Mouse (Mus musculus): ENCODE data around the gene Epha5. TPM values are rescaled to one million over a fixed set of nuclear protein-coding genes. Genes with fewer than 3 reads are reported as not detected.

Gene Epha5
- polyA plus RNA-seq, 1 experiment from 2014 or later = 0.12 TPM

GRCm38 (mm10) chr5:84414931-84415431, 2.2 kb downstream of the Epha5 start:
- Histone ChIP-seq H3K36me3 (ENCODE audit: insufficient read depth, low read length) (no peaks in the 10 kb centered on the region), H3K4me3 (replicated peaks; ENCODE audit: low read depth, low read length) (no peak overlapping the region), H3K4me2 (ENCODE audit: low read length) (no peak overlapping the region), H3K4me1 (replicated peaks; ENCODE audit: insufficient read depth, low read length) (no peaks in the 10 kb centered on the region), H3K27me3 (ENCODE audit: insufficient read depth, low read length) (peaks cover 27% of the 10 kb centered on the region), H3K9ac (ENCODE audit: low read depth, low read length) (no peak overlapping the region), H3K9me3 (replicated peaks; ENCODE audit: low read length) (no peaks in the 10 kb centered on the region), H3K27ac (no peak overlapping the region)
- no peak for TF ChIP-seq CTCF (IDR thresholded peaks at IDR 0.05; ENCODE audit: low read depth)
- DNase-seq (ENCODE audit: low spot score) = no peak
- WGBS = 3% methylated on average over 8 of the region's 8 CpGs
- no peak for ATAC-seq (replicated peaks; ENCODE audit: low FRiP score, low read depth)

- no peak for ATAC-seq (replicated peaks; ENCODE audit: low FRiP score, low read depth)
- peaks cover 27% of the 10 kb centered on the region for H3K27me3 ChIP-seq (ENCODE audit: insufficient read depth, low read length)
- H3K27ac ChIP-seq = no peak overlapping the region
- H3K4me3 ChIP-seq (replicated peaks; ENCODE audit: low read depth, low read length) = no peak overlapping the region
- no peaks in the 10 kb centered on the region for H3K4me1 ChIP-seq (replicated peaks; ENCODE audit: insufficient read depth, low read length)
- H3K9me3 ChIP-seq (replicated peaks; ENCODE audit: low read length) = no peaks in the 10 kb centered on the region
- TF ChIP-seq CTCF (IDR thresholded peaks at IDR 0.05; ENCODE audit: low read depth) = no peak
- H3K9ac ChIP-seq (ENCODE audit: low read depth, low read length) = no peak overlapping the region
- no peak overlapping the region for H3K4me2 ChIP-seq (ENCODE audit: low read length)
- DNase-seq (ENCODE audit: low spot score) = no peak
- 18% methylated on average over 1 of the region's 1 CpGs for WGBS
- H3K36me3 ChIP-seq (ENCODE audit: insufficient read depth, low read length) = no peaks in the 10 kb centered on the region
These were observed 4.2 kb downstream of the Epha5 start for GRCm38 (mm10) chr5:84413026-84413425.

GRCm38 (mm10) chr5:84408370-84408769, 8.8 kb downstream of the Epha5 start:
- Histone ChIP-seq H3K4me2 (ENCODE audit: low read length) (no peak overlapping the region), H3K4me1 (replicated peaks; ENCODE audit: insufficient read depth, low read length) (no peaks in the 10 kb centered on the region), H3K9ac (ENCODE audit: low read depth, low read length) (no peak overlapping the region), H3K4me3 (replicated peaks; ENCODE audit: low read depth, low read length) (no peak overlapping the region), H3K9me3 (replicated peaks; ENCODE audit: low read length) (no peaks in the 10 kb centered on the region), H3K36me3 (ENCODE audit: insufficient read depth, low read length) (no peaks in the 10 kb centered on the region), H3K27ac (no peak overlapping the region), H3K27me3 (ENCODE audit: insufficient read depth, low read length) (no peaks in the 10 kb centered on the region)
- DNase-seq (ENCODE audit: low spot score) = no peak
- TF ChIP-seq CTCF (IDR thresholded peaks at IDR 0.05; ENCODE audit: low read depth) = no peak
- ATAC-seq (replicated peaks; ENCODE audit: low FRiP score, low read depth) = no peak
- WGBS = 66% methylated on average over 2 of the region's 2 CpGs

DNA sequence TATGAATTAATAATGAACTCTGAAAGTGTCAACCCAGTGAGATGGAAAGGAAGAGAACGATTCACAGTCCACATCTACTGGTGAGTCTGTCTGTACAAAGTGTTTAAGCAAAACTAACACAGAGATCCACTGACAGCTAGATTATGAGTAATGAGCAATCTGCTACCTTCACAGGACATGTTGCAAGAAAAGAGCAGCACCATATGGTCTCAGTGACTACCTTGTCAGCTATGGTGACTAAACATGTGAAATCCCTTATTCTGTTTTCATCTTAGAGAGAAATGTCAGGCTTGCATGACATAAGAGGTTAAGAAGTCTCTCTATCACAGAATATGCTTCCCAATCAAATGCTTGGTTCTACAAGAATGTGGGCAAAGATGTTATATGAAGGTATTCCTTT, 20.1 kb downstream of the Epha5 start:
- Histone ChIP-seq H3K27me3 (ENCODE audit: insufficient read depth, low read length) (no peaks in the 10 kb centered on the region), H3K4me1 (replicated peaks; ENCODE audit: insufficient read depth, low read length) (no peaks in the 10 kb centered on the region), H3K9me3 (replicated peaks; ENCODE audit: low read length) (no peaks in the 10 kb centered on the region), H3K9ac (ENCODE audit: low read depth, low read length) (no peak overlapping the region), H3K4me3 (replicated peaks; ENCODE audit: low read depth, low read length) (no peak overlapping the region), H3K27ac (no peak overlapping the region), H3K36me3 (ENCODE audit: insufficient read depth, low read length) (no peaks in the 10 kb centered on the region), H3K4me2 (ENCODE audit: low read length) (no peak overlapping the region)
- TF ChIP-seq CTCF (IDR thresholded peaks at IDR 0.05; ENCODE audit: low read depth) = no peak
- no peak for DNase-seq (ENCODE audit: low spot score)
- WGBS = 82% methylated on average over 1 of the region's 1 CpGs
- ATAC-seq (replicated peaks; ENCODE audit: low FRiP score, low read depth) = no peak

- Histone ChIP-seq H3K27ac (no peak overlapping the region), H3K4me2 (ENCODE audit: low read length) (no peak overlapping the region), H3K36me3 (ENCODE audit: insufficient read depth, low read length) (no peaks in the 10 kb centered on the region), H3K4me1 (replicated peaks; ENCODE audit: insufficient read depth, low read length) (no peaks in the 10 kb centered on the region), H3K9ac (ENCODE audit: low read depth, low read length) (no peak overlapping the region), H3K4me3 (replicated peaks; ENCODE audit: low read depth, low read length) (no peak overlapping the region), H3K27me3 (ENCODE audit: insufficient read depth, low read length) (no peaks in the 10 kb centered on the region), H3K9me3 (replicated peaks; ENCODE audit: low read length) (no peaks in the 10 kb centered on the region)
- no peak for DNase-seq (ENCODE audit: low spot score)
- TF ChIP-seq CTCF (IDR thresholded peaks at IDR 0.05; ENCODE audit: low read depth) = no peak
- no peak for ATAC-seq (replicated peaks; ENCODE audit: low FRiP score, low read depth)
- WGBS = 53% methylated on average over 5 of the region's 5 CpGs
These were observed 51.8 kb downstream of the Epha5 start for GRCm38 (mm10) chr5:84365334-84365733.

- 83% methylated on average over 3 of the region's 3 CpGs for WGBS
- H3K36me3 ChIP-seq (ENCODE audit: insufficient read depth, low read length) = no peaks in the 10 kb centered on the region
- H3K27me3 ChIP-seq (ENCODE audit: insufficient read depth, low read length) = no peaks in the 10 kb centered on the region
- H3K27ac ChIP-seq = no peak overlapping the region
- TF ChIP-seq CTCF (IDR thresholded peaks at IDR 0.05; ENCODE audit: low read depth) = no peak
- no peaks in the 10 kb centered on the region for H3K9me3 ChIP-seq (replicated peaks; ENCODE audit: low read length)
- ATAC-seq (replicated peaks; ENCODE audit: low FRiP score, low read depth) = no peak
- H3K4me2 ChIP-seq (ENCODE audit: low read length) = no peak overlapping the region
- H3K4me1 ChIP-seq (replicated peaks; ENCODE audit: insufficient read depth, low read length) = no peaks in the 10 kb centered on the region
- DNase-seq (ENCODE audit: low spot score) = no peak
- no peak overlapping the region for H3K4me3 ChIP-seq (replicated peaks; ENCODE audit: low read depth, low read length)
- no peak overlapping the region for H3K9ac ChIP-seq (ENCODE audit: low read depth, low read length)
These were observed 57.8 kb downstream of the Epha5 start for GRCm38 (mm10) chr5:84359430-84359829.

GRCm38 (mm10) chr5:84353069-84353468, 64.1 kb downstream of the Epha5 start:
- Histone ChIP-seq H3K9me3 (replicated peaks; ENCODE audit: low read length) (no peaks in the 10 kb centered on the region), H3K27me3 (ENCODE audit: insufficient read depth, low read length) (no peaks in the 10 kb centered on the region), H3K4me2 (ENCODE audit: low read length) (no peak overlapping the region), H3K4me3 (replicated peaks; ENCODE audit: low read depth, low read length) (no peak overlapping the region), H3K9ac (ENCODE audit: low read depth, low read length) (no peak overlapping the region), H3K36me3 (ENCODE audit: insufficient read depth, low read length) (no peaks in the 10 kb centered on the region), H3K27ac (no peak overlapping the region), H3K4me1 (replicated peaks; ENCODE audit: insufficient read depth, low read length) (no peaks in the 10 kb centered on the region)
- DNase-seq (ENCODE audit: low spot score) (no peak), ATAC-seq (replicated peaks; ENCODE audit: low FRiP score, low read depth) (no peak)
- TF ChIP-seq CTCF (IDR thresholded peaks at IDR 0.05; ENCODE audit: low read depth) = no peak
- 71% methylated on average over 5 of the region's 5 CpGs for WGBS
